Mouse (Mus musculus): Measurements from ENCODE around the gene Fam102b. TPM values are rescaled to one million over a fixed set of nuclear protein-coding genes. Genes with fewer than 3 reads are reported as not detected.

Fam102b gene
- polyA plus RNA-seq (2015; fragmentation: Nextera tagmentation; extraction: Ambion mirVana), result 11.0 and 12.6 TPM in 2 replicates

- Histone ChIP-seq H3K27me3 (replicated peaks; ENCODE audit: control insufficient read depth, insufficient read depth, low read length) (no peaks in the 10 kb centered on the region), H3K36me3 (ENCODE audit: control insufficient read depth, insufficient read depth, low read length) (no peaks in the 10 kb centered on the region), H3K4me2 (ENCODE audit: low read length) (peak within 1 kb of the TSS; percentile 69), H3K4me3 (ENCODE audit: low read length) (peak within 1 kb of the TSS; percentile 75), H3K4me1 (ENCODE audit: control insufficient read depth, insufficient read depth, low read depth, low read length) (peaks cover 17% of the 10 kb centered on the region), H3K9me3 (ENCODE audit: control insufficient read depth, low read length) (no peaks in the 10 kb centered on the region), H3K27ac (ENCODE audit: low read depth, low read length) (peak within 1 kb of the TSS; percentile 86), H3K9ac (ENCODE audit: low read depth, low read length) (peak within 1 kb of the TSS; percentile 89)
- WGBS, result under 1% methylated on average over 40 of the region's 54 CpGs
- ATAC-seq, result peak; percentile 90
Observed at GRCm38 (mm10) chr3:109027515-109027987, at the start of gene Fam102b. Gene Fam102b (minus strand): TSS chr3:109027607.

GRCm38 (mm10) chr3:109062989-109063388, 35.6 kb upstream of the Fam102b start:
- H3K9me3 ChIP-seq (ENCODE audit: control insufficient read depth, low read length), result no peaks in the 10 kb centered on the region
- H3K4me3 ChIP-seq (ENCODE audit: low read length), result no peak overlapping the region
- H3K36me3 ChIP-seq (ENCODE audit: control insufficient read depth, insufficient read depth, low read length), result no peaks in the 10 kb centered on the region
- no peaks in the 10 kb centered on the region for H3K4me1 ChIP-seq (ENCODE audit: control insufficient read depth, insufficient read depth, low read depth, low read length)
- no peak overlapping the region for H3K27ac ChIP-seq (ENCODE audit: low read depth, low read length)
- ATAC-seq, result peak; percentile 63; the same call in 1 of the 2 replicates
- WGBS, result 2% methylated on average over 6 of the region's 6 CpGs
- no peak overlapping the region for H3K9ac ChIP-seq (ENCODE audit: low read depth, low read length)
- H3K4me2 ChIP-seq (ENCODE audit: low read length), result no peak overlapping the region
- no peaks in the 10 kb centered on the region for H3K27me3 ChIP-seq (replicated peaks; ENCODE audit: control insufficient read depth, insufficient read depth, low read length)

GRCm38 (mm10) chr3:109062391-109062790, 35.0 kb upstream of the Fam102b start:
- Histone ChIP-seq H3K9ac (ENCODE audit: low read depth, low read length) (no peak overlapping the region), H3K36me3 (ENCODE audit: control insufficient read depth, insufficient read depth, low read length) (no peaks in the 10 kb centered on the region), H3K4me1 (ENCODE audit: control insufficient read depth, insufficient read depth, low read depth, low read length) (no peaks in the 10 kb centered on the region), H3K27me3 (replicated peaks; ENCODE audit: control insufficient read depth, insufficient read depth, low read length) (no peaks in the 10 kb centered on the region), H3K27ac (ENCODE audit: low read depth, low read length) (no peak overlapping the region), H3K4me3 (ENCODE audit: low read length) (no peak overlapping the region), H3K9me3 (ENCODE audit: control insufficient read depth, low read length) (no peaks in the 10 kb centered on the region), H3K4me2 (ENCODE audit: low read length) (no peak overlapping the region)
- ATAC-seq, result no peak
- WGBS, result 80% methylated on average over 7 of the region's 7 CpGs

GRCm38 (mm10) chr3:109059903-109060302, 32.5 kb upstream of the Fam102b start:
- Histone ChIP-seq H3K9ac (ENCODE audit: low read depth, low read length) (no peak overlapping the region), H3K27me3 (replicated peaks; ENCODE audit: control insufficient read depth, insufficient read depth, low read length) (no peaks in the 10 kb centered on the region), H3K4me1 (ENCODE audit: control insufficient read depth, insufficient read depth, low read depth, low read length) (no peaks in the 10 kb centered on the region), H3K4me3 (ENCODE audit: low read length) (no peak overlapping the region), H3K27ac (ENCODE audit: low read depth, low read length) (no peak overlapping the region), H3K36me3 (ENCODE audit: control insufficient read depth, insufficient read depth, low read length) (no peaks in the 10 kb centered on the region), H3K9me3 (ENCODE audit: control insufficient read depth, low read length) (no peaks in the 10 kb centered on the region), H3K4me2 (ENCODE audit: low read length) (no peak overlapping the region)
- 66% methylated on average over 8 of the region's 8 CpGs for WGBS
- no peak for ATAC-seq

GRCm38 (mm10) chr3:109051946-109052331, 24.5 kb upstream of the Fam102b start:
- Histone ChIP-seq H3K4me2 (ENCODE audit: low read length) (no peak overlapping the region), H3K27ac (ENCODE audit: low read depth, low read length) (no peak overlapping the region), H3K27me3 (replicated peaks; ENCODE audit: control insufficient read depth, insufficient read depth, low read length) (no peaks in the 10 kb centered on the region), H3K36me3 (ENCODE audit: control insufficient read depth, insufficient read depth, low read length) (no peaks in the 10 kb centered on the region), H3K4me1 (ENCODE audit: control insufficient read depth, insufficient read depth, low read depth, low read length) (no peaks in the 10 kb centered on the region), H3K4me3 (ENCODE audit: low read length) (no peak overlapping the region), H3K9me3 (ENCODE audit: control insufficient read depth, low read length) (no peaks in the 10 kb centered on the region), H3K9ac (ENCODE audit: low read depth, low read length) (no peak overlapping the region)
- ATAC-seq, result no peak
- 83% methylated on average over 6 of the region's 6 CpGs for WGBS

- ATAC-seq, result no peak
- Histone ChIP-seq H3K4me3 (ENCODE audit: low read length) (no peak overlapping the region), H3K9me3 (ENCODE audit: control insufficient read depth, low read length) (no peaks in the 10 kb centered on the region), H3K27ac (ENCODE audit: low read depth, low read length) (no peak overlapping the region), H3K36me3 (ENCODE audit: control insufficient read depth, insufficient read depth, low read length) (no peaks in the 10 kb centered on the region), H3K27me3 (replicated peaks; ENCODE audit: control insufficient read depth, insufficient read depth, low read length) (no peaks in the 10 kb centered on the region), H3K4me1 (ENCODE audit: control insufficient read depth, insufficient read depth, low read depth, low read length) (no peaks in the 10 kb centered on the region), H3K9ac (ENCODE audit: low read depth, low read length) (no peak overlapping the region), H3K4me2 (ENCODE audit: low read length) (no peak overlapping the region)
- 65% methylated on average over 11 of the region's 11 CpGs for WGBS
Observed at GRCm38 (mm10) chr3:109051056-109051945, 23.9 kb upstream of the Fam102b start.

- Histone ChIP-seq H3K27ac (ENCODE audit: low read depth, low read length) (no peak overlapping the region), H3K36me3 (ENCODE audit: control insufficient read depth, insufficient read depth, low read length) (no peaks in the 10 kb centered on the region), H3K4me1 (ENCODE audit: control insufficient read depth, insufficient read depth, low read depth, low read length) (no peaks in the 10 kb centered on the region), H3K9ac (ENCODE audit: low read depth, low read length) (no peak overlapping the region), H3K27me3 (replicated peaks; ENCODE audit: control insufficient read depth, insufficient read depth, low read length) (no peaks in the 10 kb centered on the region), H3K9me3 (ENCODE audit: control insufficient read depth, low read length) (no peaks in the 10 kb centered on the region), H3K4me2 (ENCODE audit: low read length) (no peak overlapping the region), H3K4me3 (ENCODE audit: low read length) (no peak overlapping the region)
- ATAC-seq, result no peak
- 43% methylated on average over 6 of the region's 6 CpGs for WGBS
Observed at GRCm38 (mm10) chr3:109047707-109048283, 20.4 kb upstream of the Fam102b start.

- H3K27me3 ChIP-seq (replicated peaks; ENCODE audit: control insufficient read depth, insufficient read depth, low read length), result no peaks in the 10 kb centered on the region
- H3K4me3 ChIP-seq (ENCODE audit: low read length), result no peak overlapping the region
- no peak overlapping the region for H3K27ac ChIP-seq (ENCODE audit: low read depth, low read length)
- no peak for ATAC-seq
- no peak overlapping the region for H3K9ac ChIP-seq (ENCODE audit: low read depth, low read length)
- no peaks in the 10 kb centered on the region for H3K4me1 ChIP-seq (ENCODE audit: control insufficient read depth, insufficient read depth, low read depth, low read length)
- 96% methylated on average over 3 of the region's 3 CpGs for WGBS
- H3K36me3 ChIP-seq (ENCODE audit: control insufficient read depth, insufficient read depth, low read length), result no peaks in the 10 kb centered on the region
- no peak overlapping the region for H3K4me2 ChIP-seq (ENCODE audit: low read length)
- H3K9me3 ChIP-seq (ENCODE audit: control insufficient read depth, low read length), result no peaks in the 10 kb centered on the region
Observed at GRCm38 (mm10) chr3:109046428-109046827, 19.0 kb upstream of the Fam102b start.

GRCm38 (mm10) chr3:109043395-109043794, 16.0 kb upstream of the Fam102b start:
- Histone ChIP-seq H3K9me3 (ENCODE audit: control insufficient read depth, low read length) (no peaks in the 10 kb centered on the region), H3K36me3 (ENCODE audit: control insufficient read depth, insufficient read depth, low read length) (no peaks in the 10 kb centered on the region), H3K27ac (ENCODE audit: low read depth, low read length) (no peak overlapping the region), H3K4me1 (ENCODE audit: control insufficient read depth, insufficient read depth, low read depth, low read length) (no peaks in the 10 kb centered on the region), H3K4me2 (ENCODE audit: low read length) (no peak overlapping the region), H3K9ac (ENCODE audit: low read depth, low read length) (no peak overlapping the region), H3K27me3 (replicated peaks; ENCODE audit: control insufficient read depth, insufficient read depth, low read length) (no peaks in the 10 kb centered on the region), H3K4me3 (ENCODE audit: low read length) (no peak overlapping the region)
- 32% methylated on average over 7 of the region's 7 CpGs for WGBS
- no peak for ATAC-seq

Measured in hindbrain, embryonic 16.5 days (tissue).